Mouse (Mus musculus) forebrain, embryonic 16.5 days (tissue): Measurements from ENCODE around the gene Akap8l. TPM values are rescaled to one million over a fixed set of nuclear protein-coding genes. Genes with fewer than 3 reads are reported as not detected.

Experiments
- ATAC-seq: fragments of 200-750 bp; cut with Nextera tagmentation; 2 replicates; pipeline ENCODE4 v1.8.0; 2017; ENCODE audit warnings: mild to moderate bottlenecking, moderate library complexity
- H3K27ac ChIP-seq: fragments of 300-500 bp; sonication (generic); 2 replicates; pipeline ENCODE4 v1.5.1; 2014; ENCODE audit warnings: low read length, control low read depth
- H3K27me3 ChIP-seq: fragments of 300-500 bp; sonication (generic); replicated peaks from 2 replicates; pipeline ENCODE4 v1.6.1; 2014; ENCODE audit warnings: low read length; ENCODE audit not compliant: control insufficient read depth, insufficient read depth
- H3K36me3 ChIP-seq: fragments of 300-500 bp; sonication (generic); 2 replicates; pipeline ENCODE4 v1.6.1; 2014; ENCODE audit not compliant: control insufficient read depth, insufficient read depth
- H3K4me1 ChIP-seq: fragments of 300-500 bp; sonication (generic); replicated peaks from 2 replicates; pipeline ENCODE4 v1.6.1; 2014; ENCODE audit warnings: low read length; ENCODE audit not compliant: control insufficient read depth, insufficient read depth
- H3K4me2 ChIP-seq: fragments of 300-500 bp; sonication (generic); 2 replicates; pipeline ENCODE4 v1.6.1; 2014; ENCODE audit warnings: mild to moderate bottlenecking, low read length, control low read depth
- H3K4me3 ChIP-seq: fragments of 300-500 bp; sonication (generic); replicated peaks from 2 replicates; pipeline ENCODE4 v1.5.1; 2014; ENCODE audit warnings: mild to moderate bottlenecking, low read length, control low read depth
- H3K9ac ChIP-seq: fragments of 300-500 bp; sonication (generic); replicated peaks from 2 replicates; pipeline ENCODE4 v1.6.1; 2014; ENCODE audit warnings: low read depth, low read length, control low read depth
- H3K9me3 ChIP-seq: fragments of 300-500 bp; sonication (generic); 2 replicates; pipeline ENCODE4 v1.6.1; 2016; ENCODE audit warnings: low read length; ENCODE audit not compliant: control insufficient read depth
- WGBS: fragments of 180-500 bp; shearing (Covaris S2); extraction: QIAGEN DNeasy Blood & Tissue Kit; methylation state at CpG from one replicate; pipeline ENCODE4 v1.1.7; 2014; 5-methylcytosine and 5-hydroxymethylcytosine counted together
- polyA plus RNA-seq: library from polyadenylated mRNA; unstranded; fragments of >200 nt; fragmentation: Nextera tagmentation; extraction: Ambion mirVana; gene quantifications from 2 replicates; pipeline ENCODE4 v1.2.1, GENCODE M21; 2015

Akap8l gene
- polyA plus RNA-seq, 1 experiment from 2014 or later: 164 TPM

GRCm38 (mm10) chr17:32333675-32334303, 16.6 kb downstream of the Akap8l start:
- H3K27ac ChIP-seq: no peak overlapping the region
- no peak for ATAC-seq
- H3K36me3 ChIP-seq: peaks cover 63% of the 10 kb centered on the region
- H3K27me3 ChIP-seq: no peaks in the 10 kb centered on the region
- whole genome bisulfite sequencing: 93% methylated on average over 31 of the region's 31 CpGs
- H3K4me2 ChIP-seq: no peak overlapping the region
- H3K9me3 ChIP-seq: no peaks in the 10 kb centered on the region
- no peak overlapping the region for H3K4me3 ChIP-seq
- no peak overlapping the region for H3K9ac ChIP-seq
- no peaks in the 10 kb centered on the region for H3K4me1 ChIP-seq

GRCm38 (mm10) chr17:32327501-32327900, 22.9 kb downstream of the Akap8l start:
- Histone ChIP-seq H3K36me3 (peaks cover 23% of the 10 kb centered on the region), H3K9ac (no peak overlapping the region), H3K27me3 (no peaks in the 10 kb centered on the region), H3K4me2 (no peak overlapping the region), H3K4me3 (no peak overlapping the region), H3K4me1 (no peaks in the 10 kb centered on the region), H3K27ac (no peak overlapping the region), H3K9me3 (no peaks in the 10 kb centered on the region)
- no peak for ATAC-seq

GRCm38 (mm10) chr17:32322809-32323208, 27.6 kb downstream of the Akap8l start:
- H3K4me2 ChIP-seq: no peak overlapping the region
- WGBS: 94% methylated on average over 1 of the region's 1 CpGs
- H3K9ac ChIP-seq: no peak overlapping the region
- H3K27me3 ChIP-seq: no peaks in the 10 kb centered on the region
- H3K9me3 ChIP-seq: no peaks in the 10 kb centered on the region
- ATAC-seq: no peak
- H3K27ac ChIP-seq: no peak overlapping the region
- peaks cover 3% of the 10 kb centered on the region for H3K36me3 ChIP-seq
- H3K4me1 ChIP-seq: peaks cover 22% of the 10 kb centered on the region
- H3K4me3 ChIP-seq: no peak overlapping the region

- WGBS: 21% methylated on average over 6 of the region's 6 CpGs
- Histone ChIP-seq H3K27ac (peak overlapping the region; percentile 94), H3K27me3 (no peaks in the 10 kb centered on the region), H3K4me1 (peaks cover 22% of the 10 kb centered on the region), H3K36me3 (peaks cover 10% of the 10 kb centered on the region), H3K4me3 (peak overlapping the region; percentile 93), H3K4me2 (peak overlapping the region; percentile 74), H3K9me3 (no peaks in the 10 kb centered on the region), H3K9ac (peak overlapping the region; percentile 91)
- ATAC-seq: no peak
Observed at GRCm38 (mm10) chr17:32321836-32322235, 28.6 kb downstream of the Akap8l start.

GRCm38 (mm10) chr17:32321390-32321734, 29.0 kb downstream of the Akap8l start:
- ATAC-seq: peak; percentile 67

GRCm38 (mm10) chr17:32320597-32321389, 29.6 kb downstream of the Akap8l start, which contains the start of gene Akap8:
Gene Akap8 (minus strand): TSS chr17:32321238.
- peak within 1 kb of the TSS; percentile 93 for H3K4me3 ChIP-seq
- no peaks in the 10 kb centered on the region for H3K9me3 ChIP-seq
- peak within 1 kb of the TSS; percentile 95 for H3K27ac ChIP-seq
- ATAC-seq: peak; percentile 99
- H3K9ac ChIP-seq: peak within 1 kb of the TSS; percentile 91
- H3K27me3 ChIP-seq: no peaks in the 10 kb centered on the region
- peaks cover 22% of the 10 kb centered on the region for H3K4me1 ChIP-seq
- WGBS: under 1% methylated on average over 82 of the region's 83 CpGs
- H3K4me2 ChIP-seq: peak within 1 kb of the TSS; percentile 83
- H3K36me3 ChIP-seq: peaks cover 17% of the 10 kb centered on the region

More at GRCm38 (mm10) chr17:32321390-32321734, 29.0 kb downstream of the Akap8l start:
- Histone ChIP-seq H3K4me2 (peak overlapping the region; percentile 74), H3K27ac (peak overlapping the region; percentile 94), H3K9me3 (no peaks in the 10 kb centered on the region), H3K9ac (peak overlapping the region; percentile 91), H3K4me3 (peak overlapping the region; percentile 93), H3K4me1 (peaks cover 22% of the 10 kb centered on the region), H3K36me3 (peaks cover 12% of the 10 kb centered on the region), H3K27me3 (no peaks in the 10 kb centered on the region)
- 0% methylated on average over 23 of the region's 23 CpGs for WGBS

GRCm38 (mm10) chr17:32319950-32320349, 30.5 kb downstream of the Akap8l start:
- H3K9ac ChIP-seq: peak overlapping the region; percentile 85
- 0% methylated on average over 7 of the region's 7 CpGs for WGBS
- H3K4me3 ChIP-seq: peak overlapping the region; percentile 93
- H3K9me3 ChIP-seq: no peaks in the 10 kb centered on the region
- peak overlapping the region; percentile 95 for H3K27ac ChIP-seq
- H3K27me3 ChIP-seq: no peaks in the 10 kb centered on the region
- peak overlapping the region; percentile 83 for H3K4me2 ChIP-seq
- no peak for ATAC-seq
- peaks cover 22% of the 10 kb centered on the region for H3K4me1 ChIP-seq
- peaks cover 21% of the 10 kb centered on the region for H3K36me3 ChIP-seq

- Histone ChIP-seq H3K9me3 (no peaks in the 10 kb centered on the region), H3K4me3 (no peak overlapping the region), H3K36me3 (peaks cover 40% of the 10 kb centered on the region), H3K9ac (no peak overlapping the region), H3K27ac (no peak overlapping the region), H3K4me1 (peaks cover 22% of the 10 kb centered on the region), H3K27me3 (no peaks in the 10 kb centered on the region), H3K4me2 (no peak overlapping the region)
- WGBS: 88% methylated on average over 3 of the region's 3 CpGs
- no peak for ATAC-seq
Observed at GRCm38 (mm10) chr17:32317708-32318107, 32.7 kb downstream of the Akap8l start.

GRCm38 (mm10) chr17:32317032-32317431, 33.4 kb downstream of the Akap8l start:
- no peak for ATAC-seq
- H3K9ac ChIP-seq: no peak overlapping the region
- H3K27ac ChIP-seq: no peak overlapping the region
- WGBS: 86% methylated on average over 8 of the region's 8 CpGs
- H3K4me3 ChIP-seq: no peak overlapping the region
- peaks cover 47% of the 10 kb centered on the region for H3K36me3 ChIP-seq
- H3K4me1 ChIP-seq: peaks cover 18% of the 10 kb centered on the region
- H3K4me2 ChIP-seq: no peak overlapping the region
- no peaks in the 10 kb centered on the region for H3K27me3 ChIP-seq
- H3K9me3 ChIP-seq: no peaks in the 10 kb centered on the region
